Mouse (Mus musculus) lung, postnatal 10 days (tissue): Measurements from ENCODE around the gene Pkig.
"Not testable (repeated sequence)": the region's sequence is repeated elsewhere in the genome, so short reads cannot be mapped to it uniquely, and the experiment has no call there.

Experiments used
- DNase-seq: peaks from one replicate; pipeline ENCODE4 v3.0.0; 2021

The Pkig gene

DNA sequence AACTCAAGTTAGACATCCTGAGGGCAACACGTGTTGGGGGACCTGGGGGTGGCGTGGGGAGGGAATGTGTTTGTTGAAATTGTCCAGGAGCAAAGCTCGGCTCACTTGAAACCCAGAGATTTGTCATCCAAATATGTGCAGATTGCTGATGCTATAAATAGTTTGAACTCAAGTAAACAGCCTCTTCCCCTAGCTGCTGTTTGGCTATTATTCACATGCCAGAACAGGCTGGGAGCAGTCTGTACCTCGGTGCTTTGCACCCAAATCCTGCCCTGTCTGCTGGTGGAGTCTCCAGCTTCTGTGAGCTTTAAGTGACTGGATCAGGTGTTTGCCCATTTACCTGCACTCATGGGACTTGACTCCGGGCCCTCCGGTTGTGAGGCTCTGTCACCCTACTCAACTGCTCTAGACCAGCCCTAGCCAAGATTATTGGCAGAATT, 27.6 kb downstream of the Pkig start:
- peak; percentile 70 for DNase-seq

DNA sequence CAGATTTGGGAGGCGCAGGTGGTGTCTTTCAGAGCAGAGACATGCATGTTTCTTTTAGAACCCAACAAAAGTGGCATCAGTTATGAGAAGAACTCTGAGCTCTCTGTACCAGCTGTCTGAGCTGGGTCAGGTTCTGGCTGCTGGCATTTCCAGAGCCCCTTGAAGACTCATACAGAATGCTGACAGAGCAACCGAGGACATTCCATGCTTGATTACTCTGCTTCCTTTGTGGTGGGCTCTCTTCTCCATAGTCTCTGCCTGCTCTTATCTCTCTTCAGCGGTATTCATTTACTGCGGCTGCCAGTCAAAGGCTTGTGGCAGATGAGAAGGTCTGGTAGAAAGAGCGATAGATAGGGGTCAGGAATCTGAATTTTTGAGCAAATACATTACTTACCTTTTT, 28.0 kb downstream of the Pkig start:
- DNase-seq: no peak

DNA sequence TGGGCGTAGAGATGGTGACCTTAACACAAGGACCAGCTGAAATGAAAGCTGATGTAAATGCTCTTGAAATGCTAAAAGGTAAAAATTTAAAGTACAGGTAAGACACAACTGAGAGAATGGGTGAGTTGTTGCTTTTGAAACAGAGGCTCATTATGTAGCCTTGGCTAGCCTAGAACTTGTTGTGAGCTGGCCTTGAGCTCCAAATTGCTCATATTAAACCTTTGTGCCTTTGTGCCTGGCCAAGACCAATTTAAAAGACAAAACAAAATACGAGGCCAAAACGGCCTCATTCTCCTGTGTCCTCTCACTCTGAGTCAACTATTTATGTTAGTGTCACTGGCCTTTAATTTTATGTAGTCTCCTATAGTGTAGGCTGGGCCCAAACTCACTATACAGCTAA, 28.7 kb downstream of the Pkig start:
- DNase-seq: no peak

DNA sequence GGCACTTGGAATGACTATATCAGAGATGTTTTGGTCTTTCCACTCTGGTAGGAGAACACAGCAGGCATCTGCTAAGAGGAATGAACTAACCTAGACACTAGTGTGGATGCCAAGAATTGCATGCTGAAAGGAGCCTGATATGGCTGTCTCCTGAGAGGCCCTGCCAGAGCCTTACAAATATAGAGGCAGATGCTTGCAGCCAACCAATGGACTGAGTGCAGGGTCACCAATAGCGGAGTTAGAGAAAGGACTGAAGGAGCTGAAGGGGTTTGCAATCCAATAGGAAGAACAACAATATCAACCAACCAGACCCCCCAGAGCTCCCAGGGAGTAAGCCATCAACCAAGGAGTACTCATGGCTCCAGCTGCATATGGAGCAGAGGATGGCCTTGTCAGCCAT, 30.2 kb downstream of the Pkig start:
- not testable (repeated sequence) for DNase-seq

DNA sequence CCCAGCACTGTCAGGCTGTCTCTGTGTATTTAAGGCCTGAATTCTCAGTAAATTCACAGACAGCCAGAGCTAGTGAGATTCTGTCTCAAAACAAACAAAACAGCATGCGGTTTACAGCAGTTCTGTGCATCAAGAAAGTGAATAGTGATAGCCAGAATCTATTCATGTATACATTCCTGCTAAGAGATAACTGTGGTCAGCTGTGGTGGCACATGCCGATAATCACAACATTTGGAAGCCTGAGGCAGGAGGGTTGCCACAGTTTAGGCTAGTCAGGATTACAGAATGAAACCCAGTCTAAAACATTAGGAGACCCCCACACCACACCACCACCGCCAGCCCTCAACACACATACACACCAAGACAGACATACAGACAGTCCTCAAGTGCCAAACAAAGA, 31.6 kb downstream of the Pkig start:
- DNase-seq: no peak

DNA sequence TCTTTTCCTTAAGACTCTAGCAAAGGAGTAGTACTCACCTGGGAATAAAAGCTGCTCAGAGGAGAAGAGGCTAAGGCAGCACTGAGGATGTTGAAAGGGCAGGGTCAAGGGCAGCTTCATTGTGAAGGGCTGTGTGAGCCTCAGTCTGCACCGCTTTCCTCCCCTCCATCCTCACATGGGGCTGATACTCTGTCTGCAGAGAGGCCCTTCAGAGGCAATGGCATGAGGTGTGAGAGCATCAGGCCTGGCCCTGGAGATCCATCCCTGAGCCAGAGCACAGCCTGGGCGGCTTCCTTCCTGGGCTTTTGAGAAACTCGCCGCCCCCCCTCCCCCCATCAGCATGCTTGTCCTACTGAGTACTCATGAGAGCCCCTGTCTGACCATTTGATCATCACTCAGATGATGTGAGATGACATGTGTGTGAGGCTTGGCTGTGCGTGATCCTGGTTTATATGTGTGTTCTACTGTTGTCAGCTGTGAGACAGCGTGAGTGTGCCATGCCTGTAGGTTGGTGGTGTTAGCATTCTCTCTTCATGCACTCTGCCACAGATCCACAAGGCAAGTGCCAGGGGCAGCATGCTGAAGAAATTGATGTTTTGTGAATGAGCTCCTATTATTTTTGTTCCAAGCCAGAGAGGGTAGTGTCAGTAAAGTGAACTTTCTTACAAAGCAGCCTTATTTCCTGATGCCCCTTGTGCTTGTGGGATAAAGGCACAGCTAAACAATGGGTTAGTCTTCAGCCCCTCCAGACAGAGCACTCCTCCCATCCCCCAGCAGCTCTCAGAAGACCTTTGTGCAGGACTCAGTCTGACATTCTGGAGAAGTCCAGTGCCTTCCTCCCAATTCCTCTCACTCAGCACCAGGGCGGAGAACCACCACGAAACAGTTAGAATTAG, 32.5 kb downstream of the Pkig start:
- DNase-seq: no peak

DNA sequence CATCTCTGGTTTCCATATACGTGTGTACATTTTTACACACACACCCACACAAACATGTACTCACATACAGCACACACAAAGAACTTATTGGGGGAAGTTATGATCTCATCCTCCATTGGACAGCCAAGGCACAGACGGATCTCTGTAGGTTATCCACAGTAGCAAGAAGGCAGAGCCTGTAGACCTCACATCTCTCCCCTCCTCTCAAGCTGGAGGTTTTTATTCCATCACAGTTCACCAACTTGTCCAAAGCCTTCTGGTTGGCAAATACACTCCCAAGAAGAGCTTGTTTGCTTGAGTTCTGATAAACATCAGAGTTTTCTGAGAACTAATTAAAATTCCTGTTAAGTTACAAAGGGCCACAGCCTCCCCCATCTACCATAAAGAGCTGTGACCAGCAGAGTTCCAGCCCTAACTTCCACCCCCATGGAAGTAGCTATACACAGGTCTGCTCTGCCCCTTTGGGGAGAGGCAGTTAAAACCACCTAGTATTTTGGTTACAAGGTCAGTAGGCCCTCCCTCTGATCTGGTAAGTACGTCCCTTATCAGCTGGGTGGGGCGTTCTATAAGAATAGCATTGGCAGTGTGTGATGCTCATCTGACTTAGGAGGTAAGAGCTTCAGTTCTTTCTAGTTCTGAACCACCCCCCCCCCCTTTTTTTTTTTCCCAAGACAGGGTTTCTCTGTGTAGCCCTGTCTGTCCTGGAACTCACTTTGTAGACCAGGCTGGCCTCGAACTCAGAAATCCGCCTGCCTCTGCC, 33.8 kb downstream of the Pkig start:
- DNase-seq: no peak

DNA sequence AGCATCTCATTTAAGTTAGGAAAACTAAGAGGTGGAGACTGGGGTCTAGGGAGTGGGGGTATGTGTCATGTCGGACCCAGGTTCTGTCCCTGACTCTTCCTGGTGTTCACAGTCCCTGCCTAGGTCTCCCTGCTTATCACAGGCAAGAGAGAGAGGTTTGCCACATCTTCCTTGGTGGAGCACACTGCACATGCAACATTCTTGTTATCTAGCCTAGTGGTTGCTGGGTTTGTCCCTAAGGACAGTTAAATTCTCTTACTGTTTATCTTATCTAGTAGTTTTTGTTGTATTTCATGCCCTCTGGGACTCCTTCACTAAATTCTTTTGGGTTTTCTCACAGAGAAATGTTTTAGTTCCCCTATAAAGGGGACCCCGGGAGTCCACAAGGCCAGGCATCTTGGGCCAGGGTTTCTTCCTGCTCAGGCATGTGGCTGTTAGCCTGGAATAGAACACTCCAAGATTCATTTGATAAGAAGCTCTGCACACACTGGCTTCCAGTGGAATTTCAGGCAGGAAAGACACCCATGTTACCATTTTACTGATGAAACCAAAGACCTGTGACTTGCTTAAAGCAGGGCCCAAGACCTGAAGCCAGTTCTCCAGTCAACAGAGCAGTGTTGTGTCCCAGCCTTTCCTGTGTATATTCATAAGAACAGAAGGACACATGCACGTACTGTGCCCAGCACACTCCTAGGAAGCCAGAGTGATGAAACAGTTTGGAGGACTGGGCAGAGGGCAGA, 34.9 kb downstream of the Pkig start:
- no peak for DNase-seq

DNA sequence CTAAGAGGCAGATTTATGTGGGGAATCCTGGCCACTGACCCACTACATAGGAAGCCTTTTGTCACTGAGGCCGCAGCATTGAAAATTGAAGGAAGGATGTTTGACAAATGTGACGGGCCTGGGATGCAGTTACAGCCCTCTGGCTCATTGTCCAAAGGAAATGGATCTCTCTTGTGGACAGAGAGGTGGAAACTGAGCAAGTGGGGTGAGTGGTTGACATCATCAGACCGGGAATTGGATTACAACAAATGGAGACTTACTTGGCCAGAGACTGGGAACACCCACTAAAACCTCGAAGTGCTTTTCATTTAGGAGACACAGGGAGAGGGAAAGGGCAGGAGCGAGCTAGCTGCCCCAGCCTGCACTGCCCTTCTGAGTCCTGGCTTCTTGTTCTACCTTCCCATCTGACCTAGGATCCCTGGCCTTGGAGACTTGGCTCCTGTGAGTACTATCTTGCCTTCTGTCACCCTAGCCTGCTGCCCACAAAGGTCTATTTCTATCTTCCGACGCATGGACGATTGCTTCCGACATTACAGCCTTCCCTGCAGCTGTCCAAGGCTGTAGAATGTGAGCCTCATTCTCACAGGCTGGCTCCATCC, 35.6 kb downstream of the Pkig start:
- DNase-seq: peak; percentile 60

DNA sequence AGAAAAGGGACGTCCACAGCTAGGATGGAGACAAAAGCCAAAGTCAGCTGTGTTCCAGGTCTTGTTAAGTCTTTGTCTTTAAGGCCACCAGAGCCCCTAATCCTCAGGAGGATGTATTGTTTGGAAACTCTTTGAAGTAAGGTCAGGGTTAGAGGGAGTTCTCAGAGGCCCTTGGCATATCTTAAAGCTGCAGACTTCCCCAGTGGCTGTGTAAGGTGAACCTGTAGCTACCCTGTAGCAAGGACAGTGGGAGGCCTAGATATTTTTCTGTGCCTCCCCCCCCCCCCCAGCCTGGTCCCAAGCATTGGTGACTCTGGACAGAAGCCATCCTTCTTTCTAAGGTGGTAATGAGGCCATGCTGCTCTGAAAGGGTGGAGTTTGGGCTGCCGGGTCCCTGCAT, 38.6 kb downstream of the Pkig start:
- no peak for DNase-seq

DNA sequence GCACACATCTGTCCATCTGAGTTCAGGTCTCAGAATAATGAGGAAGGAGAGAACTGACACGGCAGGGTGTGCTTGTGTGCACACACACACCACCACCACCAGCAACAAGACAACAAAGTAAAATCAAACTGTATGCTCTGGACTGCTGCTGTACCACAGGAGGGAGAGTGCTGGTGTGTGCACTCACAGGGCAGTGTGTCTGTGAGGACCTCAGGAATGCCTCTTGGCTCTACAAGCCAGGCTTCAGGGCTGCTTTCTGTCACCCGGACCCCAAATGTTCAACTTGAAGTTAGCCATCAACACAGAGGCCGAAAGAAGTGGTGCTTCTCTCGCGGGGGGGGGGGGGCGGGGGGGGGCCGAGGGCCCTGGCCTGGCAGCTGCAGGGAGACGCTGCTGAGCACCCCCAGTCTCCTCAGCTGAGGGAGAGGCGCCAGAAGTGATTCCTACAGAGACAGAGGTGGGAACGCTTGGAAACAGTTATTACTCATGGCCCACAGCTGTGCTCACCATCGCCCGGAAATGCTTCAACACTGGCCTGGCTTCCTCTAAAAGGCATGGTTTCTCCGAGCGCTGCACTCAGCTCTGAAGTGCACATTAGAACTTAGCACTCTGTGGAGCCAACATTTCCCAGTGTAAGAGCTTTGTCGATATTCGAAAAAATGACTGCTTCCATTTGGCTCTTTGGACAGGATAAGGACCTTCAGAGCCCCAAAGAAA, 39.7 kb downstream of the Pkig start:
- DNase-seq: peak; percentile 57

DNA sequence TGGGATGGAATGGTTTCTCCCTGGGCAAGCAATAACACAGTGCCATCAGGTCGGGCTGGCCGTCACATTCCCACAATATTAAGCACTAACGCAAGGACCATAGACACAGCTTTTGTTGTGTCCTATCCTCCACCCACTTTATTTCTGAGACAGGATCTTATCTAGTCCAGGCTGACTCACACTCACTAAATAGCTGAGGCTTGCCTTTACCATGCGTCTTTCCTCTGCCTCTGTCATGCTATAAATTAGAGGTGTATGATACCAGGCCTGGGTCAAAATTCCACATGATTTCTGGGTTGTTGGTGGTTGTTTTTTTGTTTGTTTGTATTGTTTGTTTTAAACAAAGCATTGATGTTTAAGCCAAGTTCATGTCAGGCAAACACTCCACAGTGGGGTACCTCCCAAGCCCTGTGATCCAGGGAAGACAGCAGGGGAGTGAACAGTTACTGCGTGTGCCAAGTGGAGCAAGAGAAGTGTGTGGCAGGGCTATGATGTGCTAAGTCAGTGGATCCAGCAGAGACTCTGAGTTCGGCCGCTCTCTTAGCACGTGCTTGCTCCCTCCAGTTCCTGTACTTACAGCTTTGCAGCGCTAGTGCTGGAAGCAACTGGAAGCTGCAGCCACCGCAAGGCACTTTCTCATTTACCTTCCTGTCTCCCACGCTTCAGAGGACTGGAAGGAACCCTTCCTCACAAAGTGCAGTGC, 41.0 kb downstream of the Pkig start:
- DNase-seq: no peak

DNA sequence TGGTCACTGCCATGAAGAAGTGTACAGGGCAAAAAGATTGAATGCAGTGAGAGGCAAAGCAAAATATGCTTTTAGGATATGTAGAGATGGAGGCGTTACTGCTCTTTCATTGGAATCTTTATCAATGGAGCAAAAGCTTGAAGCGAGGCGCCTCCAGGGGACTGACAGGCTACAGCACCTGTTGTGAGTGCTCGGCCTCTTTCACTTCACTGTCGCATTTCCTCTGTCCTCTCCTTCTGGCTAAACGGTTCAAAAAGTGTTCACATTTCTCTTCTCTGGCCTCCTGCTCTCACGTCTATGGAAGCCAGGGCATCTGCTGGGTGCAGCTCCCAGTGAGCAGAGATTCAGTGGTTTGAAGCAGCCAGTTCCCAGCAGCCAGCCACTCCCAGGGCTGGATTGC, 44.2 kb downstream of the Pkig start:
- no peak for DNase-seq

DNA sequence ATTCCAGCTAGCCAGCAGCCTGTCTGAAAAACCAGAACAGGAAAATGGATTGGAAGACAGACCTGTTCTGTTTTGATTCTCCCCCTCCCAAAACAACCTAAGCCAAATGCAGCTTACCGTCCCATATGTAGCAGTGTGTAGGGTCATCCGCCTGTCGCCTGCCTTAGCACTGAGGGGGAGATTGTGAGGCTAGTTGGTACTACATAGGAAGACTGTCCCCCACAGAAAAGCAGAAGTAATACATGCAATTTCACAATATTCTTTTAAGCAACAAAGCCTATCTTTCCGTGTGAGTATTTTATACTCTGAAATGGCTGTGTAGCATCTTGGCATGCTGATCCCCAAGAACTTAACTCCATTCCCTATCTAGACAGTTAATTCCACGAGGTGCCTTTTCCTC, 44.7 kb downstream of the Pkig start:
- DNase-seq: no peak

DNA sequence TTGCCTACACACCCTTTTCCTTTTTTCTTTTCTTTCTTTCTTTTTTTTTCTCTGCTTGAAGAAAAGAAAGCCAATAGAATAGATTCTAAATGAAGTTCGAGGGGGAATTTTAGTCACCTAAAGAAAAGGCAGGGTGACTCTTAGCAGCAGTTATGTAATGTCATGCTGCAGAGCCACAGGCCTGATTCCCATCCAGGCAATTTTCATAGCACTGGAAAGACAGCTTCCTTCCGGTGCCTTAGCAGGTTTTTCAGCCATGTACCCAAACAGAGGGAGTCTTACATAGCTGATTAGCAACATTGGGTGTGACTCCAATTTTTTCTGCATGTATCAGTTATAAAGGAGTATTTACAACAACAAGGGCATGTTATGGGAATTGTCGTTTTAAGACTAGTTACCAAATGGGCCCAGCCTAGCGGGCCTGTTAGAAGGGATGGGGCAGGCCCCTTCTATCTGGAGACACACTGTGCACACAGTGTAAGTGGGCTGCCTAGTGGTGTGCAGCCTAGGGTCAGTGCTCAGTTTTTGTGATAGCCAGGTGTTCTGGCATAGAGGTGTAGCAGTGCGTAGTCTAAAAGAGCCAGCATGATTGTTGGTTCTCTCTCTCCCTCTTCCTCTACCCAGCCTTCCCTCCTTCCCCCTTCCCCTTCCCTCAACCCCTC, 45.5 kb downstream of the Pkig start:
- DNase-seq: no peak

DNA sequence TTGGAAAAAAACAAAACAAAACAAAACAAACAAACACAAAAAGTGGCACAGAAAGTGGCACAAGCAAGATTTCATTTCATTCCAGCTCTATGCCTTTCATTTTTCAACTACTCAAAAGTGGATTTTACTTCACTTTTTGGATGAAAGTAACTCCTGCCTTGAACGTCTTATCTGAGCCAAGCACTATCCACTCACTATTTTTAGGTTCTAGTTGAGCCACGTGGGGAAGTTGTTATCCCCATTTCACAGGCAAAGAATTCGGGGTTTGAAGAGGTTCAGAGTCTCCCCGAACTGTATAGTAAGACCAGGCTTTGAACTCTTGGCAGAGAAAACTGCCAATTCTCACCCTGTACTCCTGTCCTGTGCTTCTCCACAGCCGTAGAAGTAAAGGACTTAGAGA, 50.1 kb downstream of the Pkig start:
- no peak for DNase-seq

DNA sequence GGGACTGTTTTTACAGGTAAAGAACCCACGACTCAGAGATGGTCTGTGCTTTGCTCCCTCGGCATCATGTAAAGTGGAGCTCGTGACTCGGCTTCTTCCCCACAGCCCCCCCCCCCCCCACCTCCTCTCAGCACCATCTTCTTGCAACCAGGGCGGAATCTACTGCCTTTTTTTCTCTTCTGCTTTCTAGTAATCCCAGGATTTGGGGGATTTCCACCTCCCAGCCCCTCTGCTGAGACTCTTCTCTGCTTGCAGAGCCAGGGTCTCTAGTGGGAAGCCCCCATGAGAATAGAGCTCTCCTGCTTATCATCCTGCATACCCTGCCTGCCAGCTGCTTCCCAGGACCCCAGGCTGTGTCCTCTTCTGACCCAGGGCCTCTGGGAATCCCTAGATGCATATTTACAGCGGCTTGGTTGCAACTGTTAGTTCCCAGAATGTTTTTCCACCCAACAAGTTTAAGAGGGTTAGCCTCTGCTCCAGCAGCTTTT, 50.6 kb downstream of the Pkig start:
- DNase-seq: no peak

DNA sequence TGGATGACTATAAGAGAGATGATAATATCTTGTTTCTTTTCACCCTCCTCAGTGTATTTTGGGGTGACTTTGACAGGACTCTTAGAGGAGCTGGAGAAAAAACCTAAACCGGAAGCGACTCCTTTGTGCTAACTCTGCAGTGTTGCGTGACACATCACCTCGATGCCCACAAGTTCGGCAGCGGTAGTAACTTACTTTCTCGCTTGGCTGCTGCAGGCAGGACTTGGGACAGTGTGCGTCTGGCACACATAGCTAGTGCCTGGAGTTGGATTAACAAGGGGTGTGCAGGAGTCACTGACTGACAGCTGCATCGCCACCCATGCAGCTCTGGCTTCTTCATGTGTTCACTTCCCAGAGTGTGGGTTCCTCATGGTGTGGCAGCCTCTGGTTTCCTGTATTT, 51.8 kb downstream of the Pkig start:
- DNase-seq: no peak

DNA sequence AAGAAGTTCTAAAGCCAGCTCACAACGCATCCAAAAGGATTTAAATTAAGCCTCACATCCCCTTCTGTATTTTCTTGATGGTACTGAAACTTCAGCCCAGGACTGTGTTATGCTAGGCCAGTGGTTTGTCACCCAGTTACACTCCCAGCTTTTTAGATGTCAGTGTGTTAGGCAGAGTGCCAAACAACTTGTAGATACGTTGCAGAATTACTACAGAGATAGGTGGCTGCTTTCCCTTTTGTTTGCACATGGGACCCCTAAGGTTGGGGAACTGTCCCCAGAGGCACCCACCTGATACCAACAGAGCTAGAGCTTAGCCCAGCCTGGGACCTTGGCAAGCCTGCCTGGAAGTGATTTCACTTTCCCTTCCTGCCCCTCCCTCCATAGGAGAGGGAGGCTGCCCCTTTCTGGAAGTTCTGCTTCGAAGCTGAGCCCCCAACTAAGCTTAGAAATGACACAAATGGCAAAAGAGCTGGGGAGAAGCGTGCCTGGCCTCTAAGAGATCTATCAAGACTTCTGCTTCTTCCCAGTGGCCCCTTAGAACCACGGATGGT, 52.5 kb downstream of the Pkig start:
- peak; percentile 57 for DNase-seq

DNA sequence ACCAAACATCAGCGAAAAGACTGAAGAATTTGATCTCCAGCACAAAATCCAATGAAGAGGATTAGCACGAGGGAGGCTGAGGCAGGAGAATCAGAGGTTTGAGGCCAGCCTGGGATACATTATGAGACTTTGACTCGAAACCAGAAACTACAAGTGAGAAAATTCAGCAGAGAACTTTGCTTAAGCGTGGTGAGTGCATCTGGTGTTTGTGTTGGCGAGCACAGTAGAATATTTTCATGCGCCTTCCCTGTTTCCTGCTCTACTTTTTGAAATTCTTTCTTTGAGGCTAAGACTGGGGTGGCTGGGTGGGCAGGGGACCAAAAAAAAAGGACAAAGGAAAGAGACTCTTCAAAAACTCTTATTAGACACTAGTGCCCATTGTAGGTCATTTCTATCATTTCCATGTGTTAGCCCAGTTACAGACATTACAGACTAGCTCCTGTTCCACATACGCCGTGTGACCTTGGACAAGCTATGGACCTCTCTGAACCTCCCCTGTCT, 53.2 kb downstream of the Pkig start:
- DNase-seq: no peak

DNA sequence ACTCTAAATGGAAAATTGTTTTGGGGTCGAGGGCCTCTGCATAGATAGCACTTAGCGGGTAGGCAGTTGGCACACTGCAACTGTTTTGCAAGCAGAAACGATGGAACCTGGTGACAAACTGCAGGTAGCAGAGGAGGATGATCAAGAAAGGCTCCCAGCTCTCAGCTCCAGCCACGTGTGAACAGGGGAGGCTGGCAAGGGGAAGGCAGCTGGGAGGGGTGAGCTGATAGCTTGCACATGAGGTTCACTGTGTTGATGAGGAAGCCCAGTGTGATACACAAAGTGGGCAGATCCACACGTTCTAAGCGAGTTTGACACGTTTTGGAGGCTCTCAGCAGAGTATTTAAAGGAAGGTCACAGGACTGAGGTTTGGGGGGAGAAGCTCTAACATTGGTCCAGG, 54.3 kb downstream of the Pkig start:
- DNase-seq: peak; percentile 7
